Mouse (Mus musculus): ENCODE results near the gene Cd9.
A peak's percentile ranks its signal among the peaks of the same experiment; 100 is the strongest.
"Not testable (repeated sequence)": the region's sequence is repeated elsewhere in the genome, so short reads cannot be mapped to it uniquely, and the experiment has no call there.

The Cd9 gene

DNA sequence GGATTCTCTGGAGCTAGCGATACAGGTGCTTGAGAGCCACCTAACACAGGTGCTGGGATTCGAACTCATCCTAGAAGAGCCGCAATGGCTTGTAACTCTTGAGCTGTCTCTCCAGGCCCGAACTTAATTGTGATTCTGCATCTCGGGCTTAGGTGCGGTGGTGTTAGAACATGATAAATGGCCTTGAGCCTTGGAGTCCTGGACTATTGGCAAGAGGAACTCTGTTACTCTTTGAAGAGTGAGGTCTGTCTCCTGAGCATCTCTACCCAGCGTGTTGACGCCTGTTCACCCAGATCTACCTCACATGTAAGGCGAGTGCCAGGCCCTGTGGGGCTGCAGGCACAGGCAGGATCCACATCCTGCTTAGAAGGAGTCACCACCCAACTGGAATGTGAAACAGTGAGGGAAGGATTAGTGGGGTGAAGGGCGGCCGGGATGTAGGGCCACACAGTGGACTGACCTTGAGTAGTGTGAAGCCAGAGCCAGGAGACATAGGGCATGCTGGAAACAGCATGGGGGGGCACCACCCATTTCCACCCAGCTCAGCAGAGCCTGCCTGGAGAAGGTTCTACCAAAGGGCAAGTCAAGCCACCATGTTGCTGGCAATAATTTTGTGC is 8.7 kb upstream of the Cd9 start:
- no peak for DNase-seq (ENCODE audit: low read depth, low spot score)

DNA sequence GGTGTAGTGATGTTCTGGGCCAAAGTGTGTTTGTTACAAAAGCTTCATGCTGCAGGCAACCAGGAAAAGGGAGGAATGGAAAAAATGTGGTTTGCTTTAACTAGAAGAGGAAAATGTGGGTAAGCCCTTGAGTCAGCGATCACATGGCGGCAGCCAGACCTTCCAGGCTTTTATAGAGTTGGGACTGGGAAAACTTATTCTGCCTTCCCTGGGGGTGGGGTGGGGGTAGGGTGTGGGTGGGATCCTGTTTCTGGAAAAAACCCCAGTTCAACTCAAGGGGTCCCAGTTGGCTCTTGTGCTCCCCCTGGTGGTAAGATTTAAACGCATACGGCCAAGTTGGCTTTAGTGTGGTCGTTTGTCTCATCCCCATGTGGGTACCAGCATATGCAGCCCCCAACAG is 3.5 kb upstream of the Cd9 start:
- peak; percentile 93 for DNase-seq (ENCODE audit: low read depth, low spot score)

DNA sequence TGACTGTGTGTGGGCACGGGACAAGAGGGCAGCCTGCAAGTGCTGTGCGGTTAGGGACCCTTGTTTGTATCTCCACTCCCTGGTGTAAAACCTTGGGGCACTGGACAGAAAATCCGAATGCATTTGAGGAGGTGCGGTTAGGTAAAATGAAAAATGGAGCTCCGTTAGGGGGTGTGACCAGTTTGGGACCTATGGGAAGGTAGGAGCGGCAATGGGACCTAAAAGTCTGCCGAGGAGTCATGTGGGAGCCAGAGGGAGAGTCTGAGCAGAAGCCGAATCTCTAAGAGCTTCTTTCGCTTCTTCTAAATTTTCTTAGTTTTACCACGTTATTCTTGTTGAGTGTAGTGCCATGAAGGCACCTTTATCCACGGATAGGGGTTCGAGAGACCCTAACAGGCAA is 1.8 kb upstream of the Cd9 start:
- no peak for DNase-seq (ENCODE audit: low read depth, low spot score)

DNA sequence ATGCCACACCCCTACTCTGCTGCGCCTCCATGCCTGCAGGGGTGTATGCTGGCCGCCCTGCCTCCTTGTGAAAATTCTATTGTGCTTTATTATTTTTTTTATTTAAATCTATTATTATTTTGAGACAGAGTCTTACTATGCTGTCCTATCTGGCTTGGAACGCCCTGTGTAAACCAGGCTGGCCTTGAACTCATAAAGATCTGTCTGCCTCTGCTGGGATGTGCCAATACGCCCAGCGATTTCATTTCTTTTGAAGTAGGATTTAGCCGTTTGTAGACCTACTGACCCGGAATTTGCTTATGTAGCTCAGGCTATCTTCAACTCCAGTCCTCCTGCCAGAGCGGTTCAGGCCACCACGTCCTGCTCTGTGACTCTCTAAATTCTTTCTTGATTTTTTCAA is 770 bp upstream of the Cd9 start:
- DNase-seq (ENCODE audit: low read depth, low spot score) = no peak

DNA sequence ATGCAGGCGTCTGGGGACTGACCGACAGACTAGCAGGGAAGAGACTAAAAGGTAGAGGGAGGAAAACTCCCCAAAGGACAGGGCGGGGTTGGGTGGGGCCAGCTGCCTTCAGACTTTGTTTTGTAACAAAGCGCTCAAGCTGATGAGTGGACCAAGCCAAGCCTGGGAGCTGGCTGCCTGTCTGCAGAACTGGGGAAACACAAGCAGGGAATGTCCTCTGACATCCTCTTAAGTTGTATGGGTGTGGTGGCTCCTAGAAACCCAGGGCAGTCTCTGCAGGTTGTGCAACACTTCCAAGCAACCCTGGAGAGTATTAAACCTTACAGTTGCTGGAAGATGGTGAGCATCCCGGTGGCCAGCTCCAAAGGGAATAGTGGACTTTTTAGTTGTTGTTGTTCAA is 1.4 kb downstream of the Cd9 start:
- DNase-seq (ENCODE audit: low read depth, low spot score) = peak; percentile 56

DNA sequence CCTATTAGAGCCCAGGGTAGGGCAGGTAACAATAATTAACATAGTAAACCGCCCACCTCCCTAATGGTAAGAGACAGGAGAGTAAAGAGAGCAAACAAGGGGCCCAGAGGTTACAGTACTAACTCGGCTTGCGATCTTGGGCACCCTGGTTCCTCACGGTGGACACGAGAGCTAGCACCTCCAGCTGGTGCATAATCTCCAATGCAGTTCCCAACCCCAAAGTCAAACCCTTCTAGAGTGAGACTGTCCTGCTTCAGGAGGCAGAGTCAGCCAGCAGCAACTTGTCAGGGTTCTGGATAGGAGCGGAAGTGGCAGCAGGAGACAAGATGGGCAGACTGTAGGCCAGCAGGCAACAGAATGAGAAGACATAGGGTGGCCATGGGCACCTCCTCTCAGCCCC is 1.9 kb downstream of the Cd9 start:
- no peak for DNase-seq (ENCODE audit: low read depth, low spot score)

DNA sequence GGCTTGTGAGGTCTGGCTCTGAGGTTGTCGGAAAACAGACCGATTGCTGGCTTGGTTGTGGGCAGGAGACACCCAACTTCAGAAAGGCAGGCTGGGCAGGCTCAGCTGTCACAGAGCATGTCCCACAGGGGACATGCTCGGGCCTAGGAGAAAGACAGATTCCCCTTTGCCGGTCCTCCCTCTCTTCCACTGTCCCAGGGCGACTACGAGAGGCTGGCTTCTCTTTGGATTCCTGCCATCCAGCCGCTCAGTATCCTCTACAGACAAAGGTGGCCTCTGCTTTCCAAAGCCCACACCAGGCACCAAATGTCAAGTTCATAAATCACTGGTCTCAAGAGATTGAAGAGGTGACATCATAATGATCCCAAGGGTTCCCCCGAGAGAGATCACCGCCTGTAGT is 2.6 kb downstream of the Cd9 start:
- no peak for DNase-seq (ENCODE audit: low read depth, low spot score)

DNA sequence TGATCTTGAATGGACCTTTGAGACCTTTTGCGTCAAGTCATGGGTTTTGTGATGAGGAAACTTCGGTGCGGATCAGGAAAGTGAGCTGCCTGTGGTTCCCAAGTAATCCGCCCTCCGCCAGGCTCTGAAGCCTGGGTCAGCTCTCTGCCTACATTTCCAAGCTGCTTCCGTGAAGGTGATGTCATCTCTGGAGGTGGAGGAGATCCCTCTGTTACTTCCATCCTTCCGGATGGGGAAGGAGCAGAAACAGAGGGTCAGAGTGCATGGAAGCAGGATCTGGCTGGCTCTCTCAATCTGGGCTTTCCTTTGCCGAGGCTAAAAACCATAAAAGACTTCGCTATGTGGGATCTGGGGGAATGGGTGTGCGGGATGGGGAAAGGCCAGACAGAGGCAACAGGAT is 3.2 kb downstream of the Cd9 start:
- DNase-seq (ENCODE audit: low read depth, low spot score) = no peak

DNA sequence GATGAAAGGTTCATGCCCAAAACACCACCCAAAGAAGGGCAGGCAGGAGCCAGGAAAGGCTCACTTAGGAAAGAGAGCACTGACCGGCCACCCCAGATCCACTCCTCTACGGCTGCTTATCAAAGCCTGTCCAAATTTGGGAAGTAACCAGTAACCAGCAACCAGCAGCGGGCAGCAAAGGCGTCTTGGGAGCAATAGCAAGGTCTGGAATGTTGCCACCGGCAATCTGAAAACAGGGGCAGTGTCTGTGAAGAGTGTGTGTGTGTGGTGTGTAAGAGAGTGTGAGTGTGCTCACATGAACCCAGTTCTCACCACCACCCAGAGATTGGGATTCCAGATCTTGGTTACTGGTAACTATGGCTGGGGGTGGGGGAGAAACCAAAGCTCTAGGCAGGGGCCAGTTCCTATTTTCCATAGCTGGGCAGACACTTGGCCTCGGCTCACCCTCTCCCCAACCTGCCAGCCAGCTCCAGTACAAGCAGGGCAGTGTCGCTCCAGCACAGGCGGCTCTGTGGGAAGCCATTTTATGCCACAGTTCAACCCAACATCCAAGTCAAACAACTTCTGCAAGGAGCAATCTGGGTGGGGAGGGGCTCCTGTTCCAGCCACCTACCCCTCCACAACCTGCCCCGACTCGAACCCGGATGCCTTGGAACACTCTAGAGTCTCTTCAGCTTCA is 4.6 kb downstream of the Cd9 start:
- no peak for DNase-seq (ENCODE audit: low read depth, low spot score)

DNA sequence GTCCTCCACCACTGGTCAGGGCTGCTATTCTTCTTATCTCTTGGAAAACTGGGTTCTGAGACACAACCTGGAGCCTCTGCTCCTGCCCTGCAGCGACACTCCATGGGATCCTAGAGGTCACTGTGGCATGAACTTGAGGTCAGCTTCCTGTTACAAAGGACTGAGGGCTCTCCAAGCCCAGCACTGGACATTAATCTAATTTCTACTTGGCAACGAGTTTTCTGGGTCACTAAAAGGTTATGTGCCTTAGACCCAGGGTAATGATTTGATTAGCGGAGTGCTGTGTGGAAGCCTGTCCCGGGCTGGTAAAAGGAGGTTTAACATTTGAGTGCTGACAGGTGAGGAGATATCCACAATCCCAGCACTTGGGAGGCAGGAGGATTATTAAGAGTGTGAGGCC is 9.0 kb downstream of the Cd9 start:
- no peak for DNase-seq (ENCODE audit: low read depth, low spot score)

DNA sequence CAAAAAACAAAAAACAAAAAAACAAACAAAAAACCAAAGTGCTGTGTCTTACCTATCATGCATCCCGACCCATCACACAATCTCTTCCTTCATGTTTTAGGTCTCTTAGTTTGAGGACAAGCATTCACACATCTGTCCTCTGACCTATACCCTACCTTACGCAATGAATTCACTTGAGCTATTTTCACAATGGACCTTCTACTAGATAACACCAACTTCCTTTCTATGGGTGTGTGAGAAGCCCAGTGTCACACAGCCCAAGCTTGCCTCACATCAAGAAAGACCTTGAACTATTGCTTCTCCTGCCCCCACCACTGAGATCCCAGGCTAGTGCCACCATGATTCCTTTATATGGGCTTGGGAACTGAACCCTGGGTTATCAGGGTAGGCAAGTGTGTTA is 9.9 kb downstream of the Cd9 start:
- DNase-seq (ENCODE audit: low read depth, low spot score) = no peak

DNA sequence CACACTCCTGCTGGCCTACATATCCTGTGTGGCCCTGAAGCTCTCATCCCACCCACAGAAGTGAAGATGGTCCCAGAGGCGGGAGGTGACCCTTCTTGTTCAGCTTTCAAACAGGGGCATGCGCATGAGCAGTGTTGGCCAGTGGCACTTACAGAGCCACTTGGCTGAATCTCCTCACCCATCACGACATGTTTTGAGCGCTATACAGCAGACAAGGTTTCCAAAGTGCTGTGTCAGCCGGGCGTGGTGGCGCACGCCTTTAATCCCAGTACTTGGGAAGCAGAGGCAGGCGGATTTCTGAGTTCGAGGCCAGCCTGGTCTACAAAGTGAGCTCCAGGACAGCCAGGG is 10.3 kb downstream of the Cd9 start:
- DNase-seq (ENCODE audit: low read depth, low spot score) = not testable (repeated sequence)

DNA sequence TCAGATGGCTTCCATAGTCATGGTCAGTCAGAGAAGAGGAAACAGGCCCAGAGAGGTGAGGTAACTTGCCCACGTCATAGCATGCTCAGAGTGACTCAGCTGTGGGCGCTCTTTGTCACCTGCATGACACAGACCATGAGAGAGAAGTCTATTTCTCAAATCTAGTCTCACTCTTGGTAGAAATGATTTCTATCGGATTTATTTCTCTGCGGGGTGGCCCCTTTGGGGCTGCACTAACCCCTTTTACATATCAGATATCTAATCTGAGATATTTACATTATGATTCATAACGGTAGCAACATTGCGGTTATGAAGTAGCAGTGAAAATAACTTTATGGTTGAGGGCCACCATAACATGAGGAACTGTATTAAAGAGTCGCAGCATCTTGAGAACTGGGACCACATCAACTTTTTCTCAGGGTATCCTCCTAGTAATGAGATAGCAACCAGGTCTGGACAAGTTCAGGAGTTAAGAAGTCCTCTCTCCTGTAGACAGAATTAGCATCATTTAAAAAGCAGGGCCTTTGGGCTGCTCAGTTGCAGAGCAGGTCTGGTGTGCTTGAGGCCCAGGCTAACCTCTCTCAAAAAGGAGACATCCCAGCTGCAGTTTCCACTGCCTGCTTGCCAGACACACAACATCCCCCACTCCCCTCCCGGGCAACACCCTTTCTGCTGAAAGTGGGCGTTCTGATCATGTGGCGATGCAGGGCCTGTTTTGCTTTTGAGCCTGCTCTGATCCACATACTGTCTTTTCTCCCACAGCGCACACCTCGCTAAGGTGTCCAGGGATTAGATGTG is 10.9 kb downstream of the Cd9 start:
- DNase-seq (ENCODE audit: low read depth, low spot score) = peak; percentile 80

DNA sequence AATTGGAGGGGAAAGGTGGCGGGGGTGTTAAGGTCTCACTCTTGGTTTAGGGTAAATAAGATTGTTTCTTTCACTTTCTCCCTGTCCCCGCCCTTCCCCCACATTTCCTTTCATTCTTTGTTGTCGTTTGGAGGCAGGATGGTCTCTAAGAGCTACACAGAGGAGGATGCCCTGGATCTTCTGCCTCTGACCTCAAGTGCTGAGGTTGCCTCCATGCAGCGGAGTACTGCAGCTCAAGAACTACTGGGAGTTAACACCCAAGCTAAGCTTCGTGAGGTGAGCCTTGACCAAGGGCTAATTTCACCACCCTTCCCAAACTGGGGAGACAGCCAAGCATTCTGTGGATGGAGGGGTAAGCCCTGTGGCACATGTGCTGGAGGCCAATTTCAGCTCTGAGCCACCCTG is 12.2 kb downstream of the Cd9 start:
- DNase-seq (ENCODE audit: low read depth, low spot score) = peak; percentile 74

DNA sequence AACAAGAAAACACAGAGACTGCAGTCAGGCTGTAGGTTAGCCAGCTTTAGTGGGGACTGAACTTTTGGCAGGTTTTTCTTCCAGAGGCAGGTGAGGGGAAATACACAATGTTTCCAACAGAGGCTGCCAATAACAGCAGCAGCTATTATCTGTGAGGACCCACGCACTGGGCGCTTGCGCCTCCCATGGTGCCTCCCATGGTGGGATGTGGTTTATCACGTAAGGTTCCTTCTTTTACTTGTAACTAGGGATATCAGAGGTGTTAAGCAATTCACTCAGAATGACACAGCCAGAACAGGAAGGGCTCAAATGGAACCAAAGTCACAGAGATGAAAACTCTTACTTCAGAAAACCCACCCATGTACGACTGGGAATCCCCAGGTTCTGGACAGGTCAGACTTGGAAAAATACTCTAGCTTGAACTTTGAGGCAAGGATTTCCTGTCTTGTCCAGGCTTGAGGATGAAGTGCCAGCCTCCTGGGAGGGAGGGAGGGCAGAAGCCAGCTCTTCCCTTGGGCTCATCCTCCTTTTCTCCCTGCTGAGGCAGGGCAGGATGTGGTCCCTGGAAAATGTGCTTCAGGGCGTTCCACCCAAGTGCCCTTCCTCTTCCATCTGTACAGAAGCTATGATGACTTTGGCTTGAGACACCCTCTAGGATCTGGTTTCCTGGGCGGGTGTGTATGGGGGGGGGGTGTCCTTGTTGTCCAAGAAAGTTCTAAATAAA is 12.8 kb downstream of the Cd9 start:
- peak; percentile 91 for DNase-seq (ENCODE audit: low read depth, low spot score)

DNA sequence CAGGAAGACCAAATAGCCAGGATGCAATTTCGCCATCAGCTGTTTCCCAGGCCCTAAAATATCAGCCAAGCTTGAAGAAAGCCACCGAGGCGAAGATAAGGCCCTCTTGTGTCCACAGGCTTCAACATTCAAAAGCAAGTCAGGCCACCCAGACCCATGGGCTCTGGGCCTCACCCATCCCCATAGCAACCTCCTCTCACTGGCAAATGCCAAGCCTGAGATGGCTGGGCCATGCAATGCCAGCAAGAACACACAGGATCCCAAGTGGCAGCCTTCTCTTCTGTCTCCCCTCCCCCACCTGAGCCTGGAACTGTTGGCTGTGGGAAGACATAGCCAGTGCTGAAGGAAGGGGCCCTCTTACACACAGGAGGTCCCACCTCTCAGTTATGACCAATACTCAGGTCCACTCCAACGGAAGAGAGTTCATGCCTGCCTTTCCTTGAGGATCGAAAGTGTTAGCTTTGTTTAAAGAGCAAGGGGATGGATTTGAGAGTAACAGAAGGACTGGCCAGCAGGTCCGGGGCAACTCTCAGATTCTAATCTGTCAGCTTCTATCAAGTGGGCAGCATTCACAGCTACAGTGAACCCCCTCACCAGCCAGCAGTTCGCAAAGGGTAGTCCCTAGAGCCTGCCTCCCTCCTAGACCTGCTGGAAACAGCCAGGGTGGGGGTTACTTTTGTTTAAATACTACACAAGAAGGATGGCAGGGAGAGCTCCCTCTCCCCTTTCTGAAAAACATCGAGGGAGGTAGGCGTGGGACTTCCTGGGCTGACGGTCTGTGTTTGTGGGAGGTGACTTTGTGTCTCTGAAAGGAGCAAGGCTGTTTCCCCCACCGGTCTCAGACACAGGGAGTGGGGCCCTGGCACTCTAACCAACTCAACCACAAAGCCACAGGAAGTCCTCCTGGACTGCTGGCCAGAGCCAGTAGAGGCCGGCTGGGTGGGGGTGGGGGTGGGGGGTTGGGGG is 13.9 kb downstream of the Cd9 start:
- peak; percentile 86 for DNase-seq (ENCODE audit: low read depth, low spot score)

DNA sequence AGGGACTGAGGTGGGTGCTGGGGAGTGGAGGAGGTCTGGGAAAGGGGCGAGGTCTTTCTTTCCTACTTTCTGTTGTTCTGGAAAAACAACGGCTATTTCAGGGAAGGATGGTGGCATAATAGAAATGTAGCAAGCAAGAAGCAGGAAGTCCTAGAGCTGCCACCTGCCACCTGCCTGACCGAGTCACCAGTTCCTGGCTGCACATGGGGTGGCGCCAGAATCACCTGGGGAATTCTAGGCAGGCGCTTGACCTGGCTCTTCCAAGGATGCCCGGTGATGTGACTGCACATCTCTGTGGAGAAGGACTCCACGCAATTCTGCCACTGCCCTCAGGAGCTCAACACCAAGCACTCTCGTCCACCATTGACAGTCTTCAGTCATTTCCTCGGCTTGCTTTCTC is 15.2 kb downstream of the Cd9 start:
- DNase-seq (ENCODE audit: low read depth, low spot score) = no peak

DNA sequence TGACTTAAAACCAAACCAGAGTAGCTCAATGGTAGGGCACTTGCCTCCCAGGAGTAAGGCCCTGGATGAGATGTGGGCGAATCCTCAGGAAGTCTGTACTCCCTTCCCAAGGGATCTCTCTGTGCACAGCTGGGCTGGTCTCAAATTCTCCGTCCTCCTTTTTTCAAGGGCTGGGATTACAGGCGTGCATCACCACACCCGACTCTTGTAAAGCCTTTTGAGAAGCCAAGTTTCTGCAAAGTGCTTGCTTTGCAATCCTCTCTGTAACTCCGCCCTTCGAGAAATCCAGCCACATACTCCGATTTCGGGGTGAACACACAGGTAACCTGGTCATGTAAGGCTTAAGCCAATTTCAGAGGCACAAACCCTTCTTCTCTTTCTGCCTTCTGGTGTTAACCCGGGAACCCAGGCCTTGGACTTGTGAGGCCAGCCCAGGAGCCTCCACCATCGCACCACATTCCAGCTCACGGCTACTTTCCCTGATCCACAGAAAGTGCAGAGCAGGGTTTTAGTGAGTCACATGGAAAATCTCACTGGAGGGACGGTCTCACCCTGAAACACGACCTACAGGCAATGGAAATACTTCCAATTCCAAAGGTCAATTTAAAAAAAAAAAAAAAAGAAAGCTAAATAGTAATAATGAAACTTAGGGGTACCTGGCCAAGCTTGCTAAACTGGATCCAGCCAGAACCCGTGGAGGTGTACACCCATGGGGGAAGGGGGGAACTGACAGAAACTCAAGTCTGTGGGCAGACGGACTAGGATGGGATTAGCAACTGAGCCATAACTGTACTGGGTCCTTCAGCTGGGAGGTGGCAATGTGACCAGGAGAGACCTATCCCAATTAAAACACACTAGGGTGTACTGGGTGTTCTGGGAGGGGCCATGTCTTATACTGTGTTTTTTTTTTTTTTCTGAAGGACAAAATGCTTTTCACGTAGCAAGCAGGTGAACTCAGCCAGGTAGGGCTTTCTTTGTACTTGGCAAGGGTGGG is 16.2 kb downstream of the Cd9 start:
- DNase-seq (ENCODE audit: low read depth, low spot score) = peak; percentile 36

DNA sequence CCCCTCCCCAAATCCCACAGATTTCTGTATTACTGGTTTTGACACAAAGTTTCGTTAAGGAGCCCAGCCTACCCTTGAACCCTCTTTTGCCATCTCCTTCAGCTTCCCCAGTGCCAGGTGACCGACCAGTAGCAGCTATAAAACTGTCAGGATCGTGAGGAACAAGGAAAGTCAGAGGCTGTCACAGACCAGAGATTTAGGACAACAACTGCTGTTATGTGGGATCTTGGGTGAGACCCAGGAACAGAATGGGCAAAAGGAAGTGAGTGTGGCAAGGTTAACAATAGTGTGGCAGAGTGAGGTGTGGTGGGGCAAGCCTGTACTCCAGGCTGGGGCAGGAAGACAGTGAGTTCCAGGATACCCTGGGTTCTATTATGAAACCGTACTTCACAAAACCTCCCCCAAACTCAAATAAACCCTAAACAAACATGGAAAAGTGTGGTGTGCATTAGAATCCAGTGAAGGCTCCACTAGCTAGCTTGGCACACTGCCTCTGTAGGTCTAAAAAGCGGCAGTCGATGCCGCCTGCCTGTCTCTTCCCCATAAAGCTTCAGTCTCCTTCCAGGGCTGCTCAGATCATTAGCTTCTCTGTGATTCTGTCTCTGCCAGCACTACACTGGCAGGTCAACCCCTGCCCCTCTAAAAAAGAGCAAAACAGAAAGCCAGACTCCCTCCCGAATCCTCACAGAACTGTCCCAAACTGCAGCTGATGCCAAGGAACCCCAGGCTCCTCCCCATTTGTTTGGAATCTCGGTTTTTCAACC is 17.6 kb downstream of the Cd9 start:
- no peak for DNase-seq (ENCODE audit: low read depth, low spot score)
